Mouse (Mus musculus): ENCODE data around the gene Rasgef1b. TPM values are rescaled to one million over a fixed set of nuclear protein-coding genes. Genes with fewer than 3 reads are reported as not detected.

Gene Rasgef1b
- polyA plus RNA-seq, 1 experiment from 2014 or later = 41.6 TPM

GRCm38 (mm10) chr5:99495354-99496156, 233.3 kb downstream of the Rasgef1b start:
- H3K27me3 ChIP-seq (ENCODE audit: control insufficient read depth, insufficient read depth, low read length) = no peaks in the 10 kb centered on the region
- no peak for ATAC-seq (replicated peaks; ENCODE audit: insufficient number of reproducible peaks, low FRiP score, low TSS enrichment)
- no peak overlapping the region for H3K4me2 ChIP-seq
- H3K4me1 ChIP-seq (ENCODE audit: control insufficient read depth, insufficient read depth, low read length) = peaks cover 9% of the 10 kb centered on the region; the same call in 1 of the 2 replicates
- no peak overlapping the region for H3K4me3 ChIP-seq (ENCODE audit: low read depth, low read length)
- no peaks in the 10 kb centered on the region for H3K9me3 ChIP-seq (replicated peaks; ENCODE audit: control insufficient read depth, low read length)
- no peak overlapping the region for H3K9ac ChIP-seq (ENCODE audit: low read depth, low read length)
- 73% methylated on average over 10 of the region's 10 CpGs for WGBS (ENCODE audit: insufficient replicate concordance)
- H3K36me3 ChIP-seq (ENCODE audit: control insufficient read depth, insufficient read depth, low read length) = no peaks in the 10 kb centered on the region
- H3K27ac ChIP-seq (ENCODE audit: low read depth, low read length) = no peak overlapping the region

- Histone ChIP-seq H3K27ac (ENCODE audit: low read depth, low read length) (no peak overlapping the region), H3K9ac (ENCODE audit: low read depth, low read length) (no peak overlapping the region), H3K9me3 (replicated peaks; ENCODE audit: control insufficient read depth, low read length) (no peaks in the 10 kb centered on the region), H3K36me3 (ENCODE audit: control insufficient read depth, insufficient read depth, low read length) (no peaks in the 10 kb centered on the region), H3K4me3 (ENCODE audit: low read depth, low read length) (no peak overlapping the region), H3K4me1 (ENCODE audit: control insufficient read depth, insufficient read depth, low read length) (peaks cover 9% of the 10 kb centered on the region; the same call in 1 of the 2 replicates), H3K27me3 (ENCODE audit: control insufficient read depth, insufficient read depth, low read length) (no peaks in the 10 kb centered on the region), H3K4me2 (no peak overlapping the region)
- WGBS (ENCODE audit: insufficient replicate concordance) = 19% methylated on average over 9 of the region's 9 CpGs
- ATAC-seq (replicated peaks; ENCODE audit: insufficient number of reproducible peaks, low FRiP score, low TSS enrichment) = no peak
Measured at GRCm38 (mm10) chr5:99493861-99494260, 235.0 kb downstream of the Rasgef1b start.

GRCm38 (mm10) chr5:99493017-99493416, 235.8 kb downstream of the Rasgef1b start:
- no peak overlapping the region for H3K9ac ChIP-seq (ENCODE audit: low read depth, low read length)
- no peaks in the 10 kb centered on the region for H3K9me3 ChIP-seq (replicated peaks; ENCODE audit: control insufficient read depth, low read length)
- H3K4me1 ChIP-seq (ENCODE audit: control insufficient read depth, insufficient read depth, low read length) = peaks cover 9% of the 10 kb centered on the region; the same call in 1 of the 2 replicates
- H3K27me3 ChIP-seq (ENCODE audit: control insufficient read depth, insufficient read depth, low read length) = no peaks in the 10 kb centered on the region
- no peaks in the 10 kb centered on the region for H3K36me3 ChIP-seq (ENCODE audit: control insufficient read depth, insufficient read depth, low read length)
- no peak for ATAC-seq (replicated peaks; ENCODE audit: insufficient number of reproducible peaks, low FRiP score, low TSS enrichment)
- no peak overlapping the region for H3K4me3 ChIP-seq (ENCODE audit: low read depth, low read length)
- WGBS (ENCODE audit: insufficient replicate concordance) = 86% methylated on average over 3 of the region's 3 CpGs
- H3K27ac ChIP-seq (ENCODE audit: low read depth, low read length) = no peak overlapping the region
- H3K4me2 ChIP-seq = no peak overlapping the region

GRCm38 (mm10) chr5:99488479-99489158, 240.2 kb downstream of the Rasgef1b start:
- H3K4me3 ChIP-seq (ENCODE audit: low read depth, low read length) = no peak overlapping the region
- no peak overlapping the region for H3K27ac ChIP-seq (ENCODE audit: low read depth, low read length)
- H3K36me3 ChIP-seq (ENCODE audit: control insufficient read depth, insufficient read depth, low read length) = no peaks in the 10 kb centered on the region
- H3K4me1 ChIP-seq (ENCODE audit: control insufficient read depth, insufficient read depth, low read length) = peaks cover 3% of the 10 kb centered on the region
- no peaks in the 10 kb centered on the region for H3K27me3 ChIP-seq (ENCODE audit: control insufficient read depth, insufficient read depth, low read length)
- no peak overlapping the region for H3K4me2 ChIP-seq
- no peaks in the 10 kb centered on the region for H3K9me3 ChIP-seq (replicated peaks; ENCODE audit: control insufficient read depth, low read length)
- no peak for ATAC-seq (replicated peaks; ENCODE audit: insufficient number of reproducible peaks, low FRiP score, low TSS enrichment)
- no peak overlapping the region for H3K9ac ChIP-seq (ENCODE audit: low read depth, low read length)
- 76% methylated on average over 6 of the region's 6 CpGs for WGBS (ENCODE audit: insufficient replicate concordance)

- Histone ChIP-seq H3K9ac (ENCODE audit: low read depth, low read length) (no peak overlapping the region), H3K27me3 (ENCODE audit: control insufficient read depth, insufficient read depth, low read length) (no peaks in the 10 kb centered on the region), H3K4me1 (ENCODE audit: control insufficient read depth, insufficient read depth, low read length) (peaks cover 6% of the 10 kb centered on the region), H3K4me3 (ENCODE audit: low read depth, low read length) (no peak overlapping the region), H3K36me3 (ENCODE audit: control insufficient read depth, insufficient read depth, low read length) (no peaks in the 10 kb centered on the region), H3K4me2 (no peak overlapping the region), H3K27ac (ENCODE audit: low read depth, low read length) (no peak overlapping the region), H3K9me3 (replicated peaks; ENCODE audit: control insufficient read depth, low read length) (no peaks in the 10 kb centered on the region)
- WGBS (ENCODE audit: insufficient replicate concordance) = 73% methylated on average over 5 of the region's 5 CpGs
- ATAC-seq (replicated peaks; ENCODE audit: insufficient number of reproducible peaks, low FRiP score, low TSS enrichment) = no peak
Measured at GRCm38 (mm10) chr5:99487009-99487858, 241.6 kb downstream of the Rasgef1b start.

GRCm38 (mm10) chr5:99483162-99483561, 245.7 kb downstream of the Rasgef1b start:
- Histone ChIP-seq H3K4me2 (no peak overlapping the region), H3K27me3 (ENCODE audit: control insufficient read depth, insufficient read depth, low read length) (no peaks in the 10 kb centered on the region), H3K9me3 (replicated peaks; ENCODE audit: control insufficient read depth, low read length) (no peaks in the 10 kb centered on the region), H3K4me3 (ENCODE audit: low read depth, low read length) (no peak overlapping the region), H3K36me3 (ENCODE audit: control insufficient read depth, insufficient read depth, low read length) (no peaks in the 10 kb centered on the region), H3K9ac (ENCODE audit: low read depth, low read length) (no peak overlapping the region), H3K27ac (ENCODE audit: low read depth, low read length) (no peak overlapping the region), H3K4me1 (ENCODE audit: control insufficient read depth, insufficient read depth, low read length) (peaks cover 31% of the 10 kb centered on the region)
- WGBS (ENCODE audit: insufficient replicate concordance) = 78% methylated on average over 5 of the region's 5 CpGs
- no peak for ATAC-seq (replicated peaks; ENCODE audit: insufficient number of reproducible peaks, low FRiP score, low TSS enrichment)

GRCm38 (mm10) chr5:99482524-99482923, 246.3 kb downstream of the Rasgef1b start:
- WGBS (ENCODE audit: insufficient replicate concordance) = 75% methylated on average over 6 of the region's 6 CpGs
- no peaks in the 10 kb centered on the region for H3K27me3 ChIP-seq (ENCODE audit: control insufficient read depth, insufficient read depth, low read length)
- H3K36me3 ChIP-seq (ENCODE audit: control insufficient read depth, insufficient read depth, low read length) = no peaks in the 10 kb centered on the region

GRCm38 (mm10) chr5:99482016-99482415, 246.8 kb downstream of the Rasgef1b start:
- Histone ChIP-seq H3K36me3 (ENCODE audit: control insufficient read depth, insufficient read depth, low read length) (no peaks in the 10 kb centered on the region), H3K27ac (ENCODE audit: low read depth, low read length) (no peak overlapping the region), H3K9me3 (replicated peaks; ENCODE audit: control insufficient read depth, low read length) (no peaks in the 10 kb centered on the region), H3K4me3 (ENCODE audit: low read depth, low read length) (no peak overlapping the region), H3K4me2 (no peak overlapping the region), H3K9ac (ENCODE audit: low read depth, low read length) (no peak overlapping the region), H3K27me3 (ENCODE audit: control insufficient read depth, insufficient read depth, low read length) (no peaks in the 10 kb centered on the region), H3K4me1 (ENCODE audit: control insufficient read depth, insufficient read depth, low read length) (peaks cover 34% of the 10 kb centered on the region)
- WGBS (ENCODE audit: insufficient replicate concordance) = 84% methylated on average over 7 of the region's 7 CpGs
- no peak for ATAC-seq (replicated peaks; ENCODE audit: insufficient number of reproducible peaks, low FRiP score, low TSS enrichment)

More at GRCm38 (mm10) chr5:99482524-99482923, 246.3 kb downstream of the Rasgef1b start:
- Histone ChIP-seq H3K4me2 (no peak overlapping the region), H3K27ac (ENCODE audit: low read depth, low read length) (no peak overlapping the region), H3K9me3 (replicated peaks; ENCODE audit: control insufficient read depth, low read length) (no peaks in the 10 kb centered on the region), H3K4me1 (ENCODE audit: control insufficient read depth, insufficient read depth, low read length) (peaks cover 33% of the 10 kb centered on the region), H3K9ac (ENCODE audit: low read depth, low read length) (no peak overlapping the region), H3K4me3 (ENCODE audit: low read depth, low read length) (no peak overlapping the region)
- ATAC-seq (replicated peaks; ENCODE audit: insufficient number of reproducible peaks, low FRiP score, low TSS enrichment) = no peak
